Comparison of ENCODE assay signal across 5 mouse cellular contexts in genomic region chr12:17459223-17459622, GRCm38 (mm10).
A peak's percentile ranks its signal among the peaks of the same experiment; 100 is the strongest.
DNase-seq lines count a peak whose midpoint lies in the region; TF ChIP-seq lines count a peak whose summit lies in the region.
"Not testable (repeated sequence)": the region's sequence is repeated elsewhere in the genome, so short reads cannot be mapped to it uniquely, and the experiment has no call there.

No protein-coding gene starts in this region.

- TF ChIP-seq CTCF in ES-Bruce4 (IDR thresholded peaks at IDR 0.05; ENCODE audit: low read depth, low read length) = not testable (repeated sequence)

- H3K4me3 ChIP-seq in ES-Bruce4 (ENCODE audit: low read depth, low read length); ES-E14 (ENCODE audit: insufficient read depth in 1 of 2, low read depth in 1 of 2, low read length in 2 of 2, poor library complexity in 1 of 2, severe bottlenecking in 1 of 2); heart, embryonic 10.5 days: not testable (repeated sequence)

- H3K36me3 ChIP-seq in ES-Bruce4 (ENCODE audit: control insufficient read depth, insufficient read depth, low read length, poor library complexity, severe bottlenecking); ES-E14 (ENCODE audit: control insufficient read depth, insufficient read depth, low read length, poor library complexity, severe bottlenecking); heart, embryonic 10.5 days: not testable (repeated sequence)

- TF ChIP-seq POLR2A in ES-Bruce4 (IDR thresholded peaks at IDR 0.05; ENCODE audit: insufficient read depth, low read length) = not testable (repeated sequence)

- not testable (repeated sequence) for H3K4me1 ChIP-seq in ES-Bruce4 (ENCODE audit: control insufficient read depth, insufficient read depth, low read length); ES-E14 (ENCODE audit: control insufficient read depth in 2 of 2, insufficient read depth in 2 of 2, low read length in 2 of 2, poor library complexity in 1 of 2); heart, embryonic 10.5 days

- H3K9me3 ChIP-seq in ES-Bruce4 (replicated peaks; ENCODE audit: control insufficient read depth, insufficient read depth, low read length, poor library complexity, severe bottlenecking) = peaks cover 40% of the 10 kb centered on the region
- not testable (repeated sequence) for H3K9me3 ChIP-seq in ES-E14 (ENCODE audit: control insufficient read depth, insufficient read depth, low read depth, low read length); heart, embryonic 10.5 days

- TF ChIP-seq EP300 in ES-Bruce4 (IDR thresholded peaks at IDR 0.05; ENCODE audit: insufficient read depth, low read depth, low read length) = not testable (repeated sequence)

- not testable (repeated sequence) for DNase-seq in ES-E14 (ENCODE audit: low read depth, low spot score)
- DNase-seq in R1 (ENCODE audit: low read depth, low spot score) (peak; percentile 77), ZHBTc4 (ENCODE audit: low read depth, low spot score) (peak; percentile 53)
- DNase-seq in heart, embryonic 10.5 days (ENCODE audit: low spot score) = peak; percentile 20

- in situ Hi-C loops in ES-E14 (cut with MboI; ENCODE audit: low sequenced_read_pairs in 2 of 2, unreplicated experiment in 2 of 2) = not testable (repeated sequence)

- peak overlapping the region; percentile 35 for H3K27ac ChIP-seq in ES-Bruce4 (ENCODE audit: insufficient read depth, low read length)
- H3K27ac ChIP-seq in ES-E14 (ENCODE audit: insufficient read depth, low read depth, low read length, poor library complexity, severe bottlenecking) = peak overlapping the region; percentile 38; the same call in 1 of the 2 replicates
- H3K27ac ChIP-seq in heart, embryonic 10.5 days = not testable (repeated sequence)

- H3K27me3 ChIP-seq in ES-Bruce4 (ENCODE audit: control insufficient read depth, insufficient read depth, low read length, poor library complexity, severe bottlenecking); heart, embryonic 10.5 days (ENCODE audit: insufficient read depth, poor library complexity, severe bottlenecking): not testable (repeated sequence)

- H3K9ac ChIP-seq in ES-Bruce4 (ENCODE audit: low read depth, poor library complexity, severe bottlenecking); ES-E14 (ENCODE audit: insufficient read depth, low read depth, low read length, poor library complexity, severe bottlenecking): not testable (repeated sequence)

- WGBS in heart, embryonic 10.5 days = 84% methylated on average over 4 of the region's 4 CpGs
